Mouse (Mus musculus) heart, postnatal 0 days (tissue): ENCODE results near the gene Dlx5. TPM values are rescaled to one million over a fixed set of nuclear protein-coding genes. Genes with fewer than 3 reads are reported as not detected.

Experiments
- ATAC-seq: fragments of 200-750 bp; cut with Nextera tagmentation; 2 replicates; pipeline ENCODE4 v1.8.0; 2017; ENCODE audit warnings: low read depth, moderate number of reproducible peaks, moderate library complexity; ENCODE audit not compliant: insufficient read depth
- DNase-seq: peaks from one replicate; pipeline ENCODE4 v3.0.0-alpha.2; 2016; ENCODE audit warnings: low spot score
- H3K27ac ChIP-seq: fragments of 300-500 bp; sonication (generic); 2 replicates; pipeline ENCODE4 v1.5.1; 2014; ENCODE audit warnings: low read depth, mild to moderate bottlenecking
- H3K27me3 ChIP-seq: fragments of 300-500 bp; sonication (generic); 2 replicates; pipeline ENCODE4 v1.6.1; 2014; ENCODE audit warnings: low read length, mixed read lengths; ENCODE audit not compliant: control insufficient read depth, insufficient read depth
- H3K36me3 ChIP-seq: fragments of 300-500 bp; sonication (generic); replicated peaks from 2 replicates; pipeline ENCODE4 v1.6.1; 2014; ENCODE audit warnings: low read length, mixed read lengths; ENCODE audit not compliant: control insufficient read depth, insufficient read depth
- H3K4me1 ChIP-seq: fragments of 300-500 bp; sonication (generic); 2 replicates; pipeline ENCODE4 v1.6.1; 2014; ENCODE audit warnings: antibody characterized with exemption; ENCODE audit not compliant: control insufficient read depth, insufficient read depth
- H3K4me2 ChIP-seq: fragments of 300-500 bp; sonication (generic); 2 replicates; pipeline ENCODE4 v1.6.1; 2014; ENCODE audit warnings: low read depth, mild to moderate bottlenecking, low read length, moderate library complexity
- H3K4me3 ChIP-seq: fragments of 300-500 bp; sonication (generic); 2 replicates; pipeline ENCODE4 v1.5.1; 2014; ENCODE audit warnings: low read depth, low read length
- H3K9ac ChIP-seq: fragments of 300-500 bp; sonication (generic); replicated peaks from 2 replicates; pipeline ENCODE4 v1.6.1; 2014; ENCODE audit warnings: low read depth, low read length, mixed read lengths
- H3K9me3 ChIP-seq: fragments of 300-500 bp; sonication (generic); replicated peaks from 2 replicates; pipeline ENCODE4 v1.6.1; 2016; ENCODE audit warnings: low read length; ENCODE audit not compliant: control insufficient read depth
- CTCF ChIP-seq: IDR thresholded peaks from 2 replicates; pipeline ENCODE4 v1.5.1; 2016; ENCODE audit warnings: antibody characterized with exemption, control low read depth, low read depth
- EP300 ChIP-seq: IDR thresholded peaks from 2 replicates; pipeline ENCODE4 v1.6.1; 2016; ENCODE audit warnings: antibody characterized with exemption, low read depth
- WGBS: fragments of 180-500 bp; shearing (Covaris S2); extraction: QIAGEN DNeasy Blood & Tissue Kit; methylation state at CpG from one replicate; pipeline ENCODE4 v1.1.7; 2014; 5-methylcytosine and 5-hydroxymethylcytosine counted together
- polyA plus RNA-seq: library from polyadenylated mRNA; unstranded; fragments of >200 nt; fragmentation: Nextera tagmentation; extraction: Ambion mirVana; gene quantifications from 2 replicates; pipeline ENCODE4 v1.2.1, GENCODE M21; 2015
- total RNA-seq: library from RNA; depleted of rRNA; stranded (reverse); fragments of >200 nt; gene quantifications from 2 replicates; pipeline ENCODE4 v1.2.3, GENCODE M21; 2014; ENCODE audit warnings: low replicate concordance

The Dlx5 gene
- total and polyA plus RNA-seq, 2 experiments from 2014 or later = 0.68 TPM; not detected in 1

GRCm38 (mm10) chr6:6914849-6915525 is 33.1 kb upstream of the Dlx5 start:
- H3K4me2 ChIP-seq = no peak overlapping the region
- no peaks in the 10 kb centered on the region for H3K9me3 ChIP-seq
- H3K4me1 ChIP-seq = no peaks in the 10 kb centered on the region
- H3K4me3 ChIP-seq = no peak overlapping the region
- H3K27ac ChIP-seq = no peak overlapping the region
- WGBS = 34% methylated on average over 5 of the region's 5 CpGs
- H3K27me3 ChIP-seq = no peaks in the 10 kb centered on the region
- peak; percentile 81 for TF ChIP-seq CTCF
- TF ChIP-seq EP300 = no peak
- peak; percentile 62 for DNase-seq
- ATAC-seq = no peak
- no peaks in the 10 kb centered on the region for H3K36me3 ChIP-seq
- H3K9ac ChIP-seq = no peak overlapping the region

GRCm38 (mm10) chr6:6914304-6914703 is 32.4 kb upstream of the Dlx5 start:
- no peak for TF ChIP-seq CTCF
- no peak for TF ChIP-seq EP300
- Histone ChIP-seq H3K9ac (no peak overlapping the region), H3K27ac (no peak overlapping the region), H3K4me1 (0 out of 2 replicates have a peak, but pooled peaks cover 2% of the 10 kb centered on the region), H3K36me3 (no peaks in the 10 kb centered on the region), H3K27me3 (no peaks in the 10 kb centered on the region), H3K4me2 (no peak overlapping the region), H3K4me3 (no peak overlapping the region), H3K9me3 (no peaks in the 10 kb centered on the region)
- ATAC-seq = no peak
- DNase-seq = no peak
- 79% methylated on average over 1 of the region's 1 CpGs for WGBS

GRCm38 (mm10) chr6:6909586-6909985 is 27.7 kb upstream of the Dlx5 start:
- no peak overlapping the region for H3K4me2 ChIP-seq
- TF ChIP-seq CTCF (no peak), EP300 (no peak)
- no peak overlapping the region for H3K9ac ChIP-seq
- H3K4me3 ChIP-seq = no peak overlapping the region
- peak; percentile 72 for DNase-seq
- H3K27ac ChIP-seq = no peak overlapping the region
- ATAC-seq = peak; percentile 49; the same call in 1 of the 2 replicates
- H3K4me1 ChIP-seq = 0 out of 2 replicates have a peak, but pooled peaks cover 5% of the 10 kb centered on the region
- H3K36me3 ChIP-seq = no peaks in the 10 kb centered on the region
- WGBS = 15% methylated on average over 8 of the region's 8 CpGs
- H3K9me3 ChIP-seq = no peaks in the 10 kb centered on the region
- no peaks in the 10 kb centered on the region for H3K27me3 ChIP-seq

DNA sequence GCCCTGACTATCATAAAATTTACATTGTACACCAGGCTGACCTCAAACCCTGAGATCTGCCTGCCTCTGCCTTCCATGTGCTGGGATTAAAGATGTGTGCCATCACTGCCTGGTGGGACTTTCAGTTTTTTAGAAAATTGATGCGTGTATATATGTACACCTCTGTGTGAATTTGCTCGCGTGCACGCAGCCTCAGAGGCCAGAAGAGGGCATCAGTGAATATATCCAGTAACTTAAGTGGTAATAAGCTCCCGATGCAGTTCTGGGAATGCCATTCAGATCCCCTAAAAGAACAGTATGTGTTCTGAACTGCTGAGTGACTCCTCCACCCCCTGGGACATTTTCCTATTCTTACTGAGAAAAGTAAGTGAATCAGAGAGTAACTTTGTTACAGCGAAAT is 8.2 kb upstream of the Dlx5 start:
- 61% methylated on average over 6 of the region's 6 CpGs for WGBS

DNA sequence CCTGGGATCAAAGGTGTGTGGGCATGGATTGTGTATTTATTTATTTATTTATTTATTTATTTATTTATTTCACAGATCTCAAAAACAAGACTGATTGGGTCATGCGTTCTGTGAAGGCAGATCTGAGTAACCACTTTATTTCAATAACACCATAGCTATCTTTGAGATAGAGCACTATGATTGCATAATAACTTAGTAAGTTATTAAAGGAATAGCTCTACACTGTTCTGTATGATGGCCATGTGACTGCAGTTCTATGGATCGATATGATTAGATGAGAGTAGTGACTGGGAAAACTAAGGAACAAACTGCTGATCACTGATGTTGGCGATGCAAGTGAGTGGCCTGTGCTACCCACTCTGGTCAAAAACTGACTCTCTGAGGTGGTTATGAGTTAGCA is 4.3 kb upstream of the Dlx5 start:
- H3K4me1 ChIP-seq = no peaks in the 10 kb centered on the region
- H3K9me3 ChIP-seq = no peaks in the 10 kb centered on the region
- H3K4me2 ChIP-seq = no peak overlapping the region
- TF ChIP-seq EP300 (no peak), CTCF (no peak)
- DNase-seq = no peak
- H3K27me3 ChIP-seq = peaks cover 38% of the 10 kb centered on the region
- no peak overlapping the region for H3K9ac ChIP-seq
- 69% methylated on average over 3 of the region's 3 CpGs for WGBS
- ATAC-seq = no peak
- H3K4me3 ChIP-seq = no peak overlapping the region
- no peak overlapping the region for H3K27ac ChIP-seq
- H3K36me3 ChIP-seq = no peaks in the 10 kb centered on the region

More for the DNA sequence above, 8.2 kb upstream of the Dlx5 start:
- Histone ChIP-seq H3K27me3 (0 out of 2 replicates have a peak, but pooled peaks cover 11% of the 10 kb centered on the region), H3K9me3 (no peaks in the 10 kb centered on the region), H3K4me1 (no peaks in the 10 kb centered on the region), H3K9ac (no peak overlapping the region), H3K4me3 (no peak overlapping the region), H3K27ac (no peak overlapping the region), H3K4me2 (no peak overlapping the region), H3K36me3 (no peaks in the 10 kb centered on the region)
- TF ChIP-seq CTCF (peak; percentile 26; the same call in 1 of the 2 replicates), EP300 (no peak)
- ATAC-seq (no peak), DNase-seq (no peak)

- ATAC-seq (peak; percentile 59; the same call in 1 of the 2 replicates), DNase-seq (peak; percentile 40)
- Histone ChIP-seq H3K9me3 (no peaks in the 10 kb centered on the region), H3K4me2 (no peak overlapping the region), H3K9ac (no peak overlapping the region), H3K36me3 (no peaks in the 10 kb centered on the region), H3K4me3 (no peak overlapping the region), H3K27me3 (peaks cover 51% of the 10 kb centered on the region), H3K4me1 (no peaks in the 10 kb centered on the region), H3K27ac (no peak overlapping the region)
- 8% methylated on average over 12 of the region's 12 CpGs for WGBS
- TF ChIP-seq CTCF (peak; percentile 83), EP300 (no peak)
These were observed 3.0 kb upstream of the Dlx5 start for GRCm38 (mm10) chr6:6884897-6885296.
